Mouse (Mus musculus): ENCODE measurements around the gene Tgif1. TPM values are rescaled to one million over a fixed set of nuclear protein-coding genes. Genes with fewer than 3 reads are reported as not detected.

Tgif1 gene
- total RNA-seq (2022): 1 to 10 TPM; 2.8 to 4.8 (median 3.9) TPM

GRCm38 (mm10) chr17:70853436-70853905, at the start of gene Tgif1:
TSS of gene Tgif1 (minus strand) at chr17:70853546.
- DNase-seq (ENCODE audit: low spot score): peak; percentile 49

- no peak for DNase-seq (ENCODE audit: low spot score)
These were observed 47.3 kb upstream of the Tgif1 start for GRCm38 (mm10) chr17:70900660-70901059.

GRCm38 (mm10) chr17:70899642-70900041, 46.3 kb upstream of the Tgif1 start:
- no peak for DNase-seq (ENCODE audit: low spot score)

- DNase-seq (ENCODE audit: low spot score): no peak
These were observed 41.5 kb upstream of the Tgif1 start for GRCm38 (mm10) chr17:70894867-70895266.

- DNase-seq (ENCODE audit: low spot score): no peak
These were observed 39.8 kb upstream of the Tgif1 start for GRCm38 (mm10) chr17:70893151-70893550.

GRCm38 (mm10) chr17:70892288-70893096, 39.1 kb upstream of the Tgif1 start:
- DNase-seq (ENCODE audit: low spot score): no peak

GRCm38 (mm10) chr17:70890571-70890970, 37.2 kb upstream of the Tgif1 start:
- no peak for DNase-seq (ENCODE audit: low spot score)

- DNase-seq (ENCODE audit: low spot score): no peak
These were observed 35.3 kb upstream of the Tgif1 start for GRCm38 (mm10) chr17:70888657-70889056.

- DNase-seq (ENCODE audit: low spot score): no peak
These were observed 34.5 kb upstream of the Tgif1 start for GRCm38 (mm10) chr17:70887848-70888247.

GRCm38 (mm10) chr17:70886641-70887391, 33.5 kb upstream of the Tgif1 start:
- no peak for DNase-seq (ENCODE audit: low spot score)

GRCm38 (mm10) chr17:70885868-70886267, 32.5 kb upstream of the Tgif1 start:
- no peak for DNase-seq (ENCODE audit: low spot score)

GRCm38 (mm10) chr17:70881934-70882333, 28.6 kb upstream of the Tgif1 start:
- DNase-seq (ENCODE audit: low spot score): no peak

GRCm38 (mm10) chr17:70881194-70881593, 27.8 kb upstream of the Tgif1 start:
- no peak for DNase-seq (ENCODE audit: low spot score)

GRCm38 (mm10) chr17:70878237-70878636, 24.9 kb upstream of the Tgif1 start:
- DNase-seq (ENCODE audit: low spot score): no peak

- DNase-seq (ENCODE audit: low spot score): no peak
These were observed 20.4 kb upstream of the Tgif1 start for GRCm38 (mm10) chr17:70873778-70874124.

- DNase-seq (ENCODE audit: low spot score): no peak
These were observed 19.8 kb upstream of the Tgif1 start for GRCm38 (mm10) chr17:70872936-70873777.

- DNase-seq (ENCODE audit: low spot score): no peak
These were observed 19.0 kb upstream of the Tgif1 start for GRCm38 (mm10) chr17:70872094-70872929.

GRCm38 (mm10) chr17:70871676-70872075, 18.3 kb upstream of the Tgif1 start:
- no peak for DNase-seq (ENCODE audit: low spot score)

GRCm38 (mm10) chr17:70870581-70870980, 17.2 kb upstream of the Tgif1 start:
- no peak for DNase-seq (ENCODE audit: low spot score)

GRCm38 (mm10) chr17:70868577-70869229, 15.4 kb upstream of the Tgif1 start:
- no peak for DNase-seq (ENCODE audit: low spot score)

All from heart, adult 8-10 months (tissue).